Mouse (Mus musculus) heart, postnatal 0 days (tissue): Measurements from ENCODE around the gene Ly6g6c. TPM values are rescaled to one million over a fixed set of nuclear protein-coding genes. Genes with fewer than 3 reads are reported as not detected.

Source experiments
- ATAC-seq: fragments of 200-750 bp; cut with Nextera tagmentation; 2 replicates; pipeline ENCODE4 v1.8.0; 2017; ENCODE audit warnings: low read depth, moderate number of reproducible peaks, moderate library complexity; ENCODE audit not compliant: insufficient read depth
- DNase-seq: peaks from one replicate; pipeline ENCODE4 v3.0.0-alpha.2; 2016; ENCODE audit warnings: low spot score
- H3K27ac ChIP-seq: fragments of 300-500 bp; sonication (generic); 2 replicates; pipeline ENCODE4 v1.5.1; 2014; ENCODE audit warnings: low read depth, mild to moderate bottlenecking
- H3K27me3 ChIP-seq: fragments of 300-500 bp; sonication (generic); 2 replicates; pipeline ENCODE4 v1.6.1; 2014; ENCODE audit warnings: low read length, mixed read lengths; ENCODE audit not compliant: control insufficient read depth, insufficient read depth
- H3K36me3 ChIP-seq: fragments of 300-500 bp; sonication (generic); replicated peaks from 2 replicates; pipeline ENCODE4 v1.6.1; 2014; ENCODE audit warnings: low read length, mixed read lengths; ENCODE audit not compliant: control insufficient read depth, insufficient read depth
- H3K4me1 ChIP-seq: fragments of 300-500 bp; sonication (generic); 2 replicates; pipeline ENCODE4 v1.6.1; 2014; ENCODE audit warnings: antibody characterized with exemption; ENCODE audit not compliant: control insufficient read depth, insufficient read depth
- H3K4me2 ChIP-seq: fragments of 300-500 bp; sonication (generic); 2 replicates; pipeline ENCODE4 v1.6.1; 2014; ENCODE audit warnings: low read depth, mild to moderate bottlenecking, low read length, moderate library complexity
- H3K4me3 ChIP-seq: fragments of 300-500 bp; sonication (generic); 2 replicates; pipeline ENCODE4 v1.5.1; 2014; ENCODE audit warnings: low read depth, low read length
- H3K9ac ChIP-seq: fragments of 300-500 bp; sonication (generic); replicated peaks from 2 replicates; pipeline ENCODE4 v1.6.1; 2014; ENCODE audit warnings: low read depth, low read length, mixed read lengths
- H3K9me3 ChIP-seq: fragments of 300-500 bp; sonication (generic); replicated peaks from 2 replicates; pipeline ENCODE4 v1.6.1; 2016; ENCODE audit warnings: low read length; ENCODE audit not compliant: control insufficient read depth
- CTCF ChIP-seq: IDR thresholded peaks from 2 replicates; pipeline ENCODE4 v1.5.1; 2016; ENCODE audit warnings: antibody characterized with exemption, control low read depth, low read depth
- EP300 ChIP-seq: IDR thresholded peaks from 2 replicates; pipeline ENCODE4 v1.6.1; 2016; ENCODE audit warnings: antibody characterized with exemption, low read depth
- WGBS: fragments of 180-500 bp; shearing (Covaris S2); extraction: QIAGEN DNeasy Blood & Tissue Kit; methylation state at CpG from one replicate; pipeline ENCODE4 v1.1.7; 2014; 5-methylcytosine and 5-hydroxymethylcytosine counted together
- polyA plus RNA-seq: library from polyadenylated mRNA; unstranded; fragments of >200 nt; fragmentation: Nextera tagmentation; extraction: Ambion mirVana; gene quantifications from 2 replicates; pipeline ENCODE4 v1.2.1, GENCODE M21; 2015
- total RNA-seq: library from RNA; depleted of rRNA; stranded (reverse); fragments of >200 nt; gene quantifications from 2 replicates; pipeline ENCODE4 v1.2.3, GENCODE M21; 2014; ENCODE audit warnings: low replicate concordance

Ly6g6c gene
- total and polyA plus RNA-seq, 2 experiments from 2014 or later: not detected

DNA sequence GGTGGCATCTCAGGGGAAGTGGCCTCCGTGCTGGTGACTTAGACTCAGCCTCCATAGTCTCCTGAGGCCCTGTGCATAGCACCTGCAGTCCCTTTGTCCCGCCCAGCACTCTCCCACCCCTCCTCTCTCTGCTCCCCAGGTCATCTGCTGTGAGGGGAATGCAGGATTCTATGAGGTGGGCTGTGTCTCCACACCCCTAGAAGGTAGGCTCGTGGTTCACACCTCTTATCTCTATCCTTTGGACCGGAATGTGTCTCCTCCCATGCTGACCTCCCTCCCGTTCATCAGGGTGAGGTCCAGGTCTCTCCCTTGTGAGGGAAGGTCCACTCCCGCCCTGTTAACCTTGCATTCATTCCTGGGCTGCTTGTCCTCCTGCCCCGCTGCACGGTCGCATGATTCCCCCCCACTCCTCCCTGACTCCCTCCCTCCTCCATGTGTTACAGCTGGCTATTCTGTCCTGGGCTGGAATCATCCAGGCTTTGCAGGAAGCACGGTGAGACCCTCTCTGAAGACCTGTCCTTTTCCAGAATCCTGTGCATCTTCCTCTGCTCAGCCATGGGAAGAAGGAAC lies 35.1 kb downstream of the Ly6g6c start:
- H3K9me3 ChIP-seq: no peaks in the 10 kb centered on the region
- no peak overlapping the region for H3K4me3 ChIP-seq
- H3K4me2 ChIP-seq: no peak overlapping the region
- 59% methylated on average over 10 of the region's 10 CpGs for WGBS
- no peaks in the 10 kb centered on the region for H3K27me3 ChIP-seq
- H3K27ac ChIP-seq: no peak overlapping the region
- H3K36me3 ChIP-seq: peaks cover 89% of the 10 kb centered on the region
- H3K9ac ChIP-seq: no peak overlapping the region
- no peak for TF ChIP-seq CTCF
- DNase-seq (no peak), ATAC-seq (no peak)
- H3K4me1 ChIP-seq: no peaks in the 10 kb centered on the region

DNA sequence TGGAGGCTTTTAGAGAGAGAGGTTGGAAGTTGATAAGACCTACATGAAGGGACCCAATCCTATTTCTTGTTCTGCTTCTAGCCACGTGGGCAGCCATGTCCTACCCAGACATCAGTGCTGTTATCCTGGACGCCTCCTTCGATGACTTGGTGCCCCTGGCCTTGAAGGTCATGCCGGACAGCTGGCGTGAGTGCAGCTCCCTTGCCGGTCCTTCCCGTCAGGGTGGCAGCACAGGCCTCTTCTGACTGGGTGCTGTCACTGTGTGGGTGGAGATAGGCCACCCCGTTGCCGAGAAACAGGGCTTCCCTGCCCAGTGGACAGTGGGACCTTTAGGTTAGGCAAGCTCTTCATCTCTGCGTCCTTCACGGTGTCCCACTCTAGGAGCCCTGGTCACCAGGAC lies 36.0 kb downstream of the Ly6g6c start:
- Histone ChIP-seq H3K4me3 (no peak overlapping the region), H3K4me1 (no peaks in the 10 kb centered on the region), H3K36me3 (peaks cover 82% of the 10 kb centered on the region), H3K27ac (no peak overlapping the region), H3K27me3 (no peaks in the 10 kb centered on the region), H3K4me2 (no peak overlapping the region), H3K9ac (no peak overlapping the region), H3K9me3 (no peaks in the 10 kb centered on the region)
- ATAC-seq (no peak), DNase-seq (no peak)
- TF ChIP-seq EP300 (no peak), CTCF (no peak)
- WGBS: 81% methylated on average over 11 of the region's 11 CpGs

DNA sequence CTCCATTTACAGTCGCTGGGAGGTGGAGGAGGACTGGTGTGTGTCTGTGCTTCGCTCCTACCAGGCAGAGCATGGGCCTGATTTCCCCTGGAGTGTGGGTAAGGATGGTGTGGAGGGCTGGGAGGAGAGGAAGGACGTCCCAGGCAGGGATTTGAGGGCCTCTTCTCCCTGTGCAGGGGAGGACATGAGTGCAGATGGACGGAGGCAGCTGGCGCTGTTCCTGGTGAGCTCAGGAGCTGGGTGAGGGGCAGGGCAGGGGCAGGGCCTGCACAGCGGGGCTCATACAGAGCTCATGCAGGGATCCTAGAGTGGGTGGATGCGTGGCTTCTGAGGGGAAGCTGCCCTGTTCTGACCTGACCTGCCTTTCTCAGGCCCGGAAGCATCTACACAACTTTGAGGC lies 37.1 kb downstream of the Ly6g6c start:
- ATAC-seq (no peak), DNase-seq (no peak)
- H3K27me3 ChIP-seq: no peaks in the 10 kb centered on the region
- H3K9me3 ChIP-seq: no peaks in the 10 kb centered on the region
- WGBS: 63% methylated on average over 8 of the region's 8 CpGs
- H3K36me3 ChIP-seq: peaks cover 71% of the 10 kb centered on the region
- H3K27ac ChIP-seq: no peak overlapping the region
- no peak overlapping the region for H3K4me2 ChIP-seq
- H3K4me3 ChIP-seq: no peak overlapping the region
- no peak overlapping the region for H3K9ac ChIP-seq
- no peaks in the 10 kb centered on the region for H3K4me1 ChIP-seq
- TF ChIP-seq CTCF (no peak), EP300 (no peak)

DNA sequence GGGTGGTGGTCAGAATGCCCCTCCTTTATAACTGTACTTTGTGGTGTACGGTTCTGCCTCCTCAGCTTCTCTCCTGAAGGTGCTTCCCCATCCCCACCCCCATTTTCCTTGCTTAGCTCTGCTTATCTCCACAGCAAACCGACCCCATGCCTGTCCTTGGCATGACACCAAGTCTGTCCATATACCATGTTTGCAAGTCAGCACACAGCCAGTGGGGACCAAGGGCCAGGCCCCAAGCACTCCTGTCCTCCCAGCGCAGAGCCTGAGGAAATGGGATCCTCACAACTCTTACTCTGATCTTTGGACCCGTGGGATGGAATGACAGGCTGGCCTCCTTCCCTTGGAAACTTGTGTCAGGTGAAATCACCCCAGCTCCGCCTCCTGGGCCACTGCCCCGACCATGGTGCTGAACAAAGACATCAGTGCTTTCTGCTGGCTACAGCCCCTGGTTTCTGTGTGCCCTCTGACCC lies 38.1 kb downstream of the Ly6g6c start:
- peaks cover 61% of the 10 kb centered on the region for H3K36me3 ChIP-seq
- no peak overlapping the region for H3K27ac ChIP-seq

DNA sequence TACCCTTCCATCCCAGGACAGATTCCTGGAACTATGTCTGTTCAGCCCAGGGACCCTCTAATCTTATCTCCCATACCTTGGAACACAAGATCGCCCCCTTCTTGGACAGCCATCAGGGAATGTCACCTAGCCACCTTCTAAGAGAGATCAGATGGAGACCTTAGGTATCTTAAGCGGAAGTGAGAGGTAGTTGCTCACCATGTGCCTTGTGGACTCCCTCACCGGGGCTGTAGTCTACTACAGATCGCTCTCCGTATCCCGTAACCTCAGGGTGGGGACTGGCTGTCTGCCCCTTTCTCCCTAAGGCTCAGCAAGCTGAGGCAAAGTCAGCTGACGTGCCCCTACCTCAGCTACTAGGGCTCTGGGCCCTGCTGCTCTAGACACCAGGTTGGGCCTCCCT lies 38.9 kb downstream of the Ly6g6c start:
- 83% methylated on average over 7 of the region's 7 CpGs for WGBS
- Histone ChIP-seq H3K36me3 (peaks cover 53% of the 10 kb centered on the region), H3K27ac (no peak overlapping the region), H3K9me3 (no peaks in the 10 kb centered on the region), H3K4me2 (no peak overlapping the region), H3K27me3 (no peaks in the 10 kb centered on the region), H3K4me1 (no peaks in the 10 kb centered on the region), H3K9ac (no peak overlapping the region), H3K4me3 (no peak overlapping the region)
- no peak for DNase-seq
- ATAC-seq: no peak
- TF ChIP-seq CTCF (no peak), EP300 (no peak)

More for the DNA sequence above, 38.1 kb downstream of the Ly6g6c start:
- Histone ChIP-seq H3K4me3 (no peak overlapping the region), H3K27me3 (no peaks in the 10 kb centered on the region), H3K4me1 (no peaks in the 10 kb centered on the region), H3K9me3 (no peaks in the 10 kb centered on the region), H3K9ac (no peak overlapping the region), H3K4me2 (no peak overlapping the region)
- ATAC-seq: no peak; the same call in 1 of the 2 replicates
- 42% methylated on average over 6 of the region's 6 CpGs for WGBS
- DNase-seq: no peak
- TF ChIP-seq CTCF (no peak), EP300 (no peak)

DNA sequence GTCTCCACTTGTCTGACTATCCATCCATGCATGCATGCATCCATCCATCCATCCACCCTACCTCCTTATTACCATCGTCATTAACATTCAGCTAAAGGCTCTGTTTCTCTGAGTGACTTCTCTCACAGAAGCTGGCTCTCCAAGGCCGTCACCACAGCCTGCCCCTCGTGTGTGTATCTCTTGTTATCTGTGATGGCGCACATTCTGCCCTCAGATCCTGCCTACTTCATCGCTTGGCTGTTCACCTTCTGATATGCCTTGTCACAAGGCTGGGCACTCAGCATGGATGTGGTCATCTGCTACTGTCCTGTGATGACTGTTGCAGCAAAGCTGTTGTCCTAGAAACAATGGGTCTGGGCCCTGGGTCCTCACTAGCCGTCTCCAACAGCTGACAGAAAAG lies 39.6 kb downstream of the Ly6g6c start:
- no peak for TF ChIP-seq EP300
- Histone ChIP-seq H3K36me3 (peaks cover 46% of the 10 kb centered on the region), H3K27me3 (no peaks in the 10 kb centered on the region), H3K4me3 (no peak overlapping the region), H3K4me2 (no peak overlapping the region), H3K4me1 (no peaks in the 10 kb centered on the region), H3K9ac (no peak overlapping the region), H3K9me3 (no peaks in the 10 kb centered on the region), H3K27ac (no peak overlapping the region)
- WGBS: 58% methylated on average over 6 of the region's 6 CpGs
- ATAC-seq (no peak), DNase-seq (no peak)
